Mouse (Mus musculus): ENCODE measurements around the gene Wipf2.

- TF ChIP-seq CTCF (IDR thresholded peaks at IDR 0.05; ENCODE audit: insufficient read depth, low read length): no peak
- no peak for TF ChIP-seq POLR2A (IDR thresholded peaks at IDR 0.05; ENCODE audit: borderline replicate concordance, extremely low read depth, low read depth, low read length)
These were observed 89.9 kb downstream of the Wipf2 start for GRCm38 (mm10) chr11:98953361-98953760.
